Mouse (Mus musculus): ENCODE data around the gene Sun5. TPM values are rescaled to one million over a fixed set of nuclear protein-coding genes. Genes with fewer than 3 reads are reported as not detected.

The Sun5 gene
- total and polyA plus RNA-seq, 3 experiments, result 0.30 TPM; not detected in 2

DNA sequence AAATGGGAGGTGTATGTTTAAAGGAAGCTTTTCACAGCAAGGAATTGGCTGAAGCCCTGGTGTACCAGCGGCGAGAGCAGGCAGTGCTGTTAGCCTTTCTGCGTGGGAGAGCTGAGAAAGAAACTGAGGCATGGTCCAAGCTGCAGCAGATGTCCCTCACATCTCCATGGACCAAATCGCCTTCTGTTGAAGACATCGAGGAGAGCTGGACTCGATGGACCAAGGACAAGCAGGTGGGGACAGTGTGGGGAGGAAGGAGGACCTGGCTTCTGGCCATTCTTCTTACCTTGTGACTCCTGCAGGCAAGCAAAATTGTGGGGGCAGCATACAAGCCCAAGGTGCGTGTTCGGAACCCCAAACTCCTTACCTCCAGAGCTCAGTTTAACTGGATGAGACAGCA lies 28.0 kb downstream of the Sun5 start:
- no peak for DNase-seq (ENCODE audit: extremely low read depth)
- TF ChIP-seq POLR2A (IDR thresholded peaks at IDR 0.05; ENCODE audit: low read depth, low read length) (no peak), RCOR1 (conservative IDR thresholded peaks at IDR 0.05; ENCODE audit: low read depth, low read length) (no peak), POLR2AphosphoS2 (IDR thresholded peaks at IDR 0.05; ENCODE audit: low read depth, low read length) (no peak), MAX (IDR thresholded peaks at IDR 0.05; ENCODE audit: low read length) (no peak), JUND (conservative IDR thresholded peaks at IDR 0.05; ENCODE audit: low read depth, low read length) (no peak), IRF4 (IDR thresholded peaks at IDR 0.05; ENCODE audit: low read depth, low read length) (no peak), EP300 (IDR thresholded peaks at IDR 0.05; ENCODE audit: low read length) (no peak), ELF1 (IDR thresholded peaks at IDR 0.05; ENCODE audit: low read depth, low read length) (no peak), JUN (IDR thresholded peaks at IDR 0.05; ENCODE audit: insufficient read depth, low read depth, low read length) (no peak), ZMIZ1 (IDR thresholded peaks at IDR 0.05; ENCODE audit: low read depth, low read length) (no peak), ZNF384 (IDR thresholded peaks at IDR 0.05; ENCODE audit: low read depth, low read length) (no peak), PAX5 (IDR thresholded peaks at IDR 0.05; ENCODE audit: low read length) (no peak), ZKSCAN1 (IDR thresholded peaks at IDR 0.05; ENCODE audit: borderline replicate concordance, low read depth, low read length) (no peak), TCF12 (IDR thresholded peaks at IDR 0.05; ENCODE audit: low read depth, low read length) (no peak), USF1 (IDR thresholded peaks at IDR 0.05; ENCODE audit: low read depth, low read length) (no peak), E2F4 (IDR thresholded peaks at IDR 0.05; ENCODE audit: insufficient replicate concordance, low read depth, low read length) (no peak), SMC3 (IDR thresholded peaks at IDR 0.05; ENCODE audit: low read depth, low read length) (no peak)
- in situ Hi-C loops (cut with MboI; ENCODE audit: low pct_ligation_motif_present, low pct_unique_long_range_greater_than_20kb, low sequenced_read_pairs), result no loop called here
- Histone ChIP-seq H3K36me3 (replicated peaks in 1 of 2; ENCODE audit: control insufficient read depth in 1 of 2, insufficient read depth in 1 of 2, low read length in 1 of 2) (no peaks in the 10 kb centered on the region), H3K27ac (ENCODE audit: insufficient read depth, low read depth) (no peak overlapping the region), H3K4me1 (ENCODE audit: control insufficient read depth in 1 of 2, insufficient read depth in 2 of 2) (no peaks in the 10 kb centered on the region), H3K4me2 (ENCODE audit: insufficient read depth, low read depth, poor library complexity, severe bottlenecking) (no peak overlapping the region), H3K4me3 (replicated peaks in 1 of 3; ENCODE audit: low read depth in 2 of 3, low read length in 2 of 3, poor library complexity in 1 of 3) (no peak overlapping the region), H3K9me3 (replicated peaks; ENCODE audit: low read length) (no peaks in the 10 kb centered on the region), H3K27me3 (replicated peaks) (peaks cover 74% of the 10 kb centered on the region), H3K9ac (ENCODE audit: insufficient read depth, low read depth) (no peak overlapping the region), H3K79me2 (replicated peaks; ENCODE audit: control insufficient read depth, extremely low read depth, insufficient read depth, poor library complexity, severe bottlenecking) (no peaks in the 10 kb centered on the region)
- dilution Hi-C loops (cut with MboI; ENCODE audit: extremely low pct_ligation_motif_present, extremely low pct_unique_long_range_greater_than_20kb, low sequenced_read_pairs), result no loop called here

DNA sequence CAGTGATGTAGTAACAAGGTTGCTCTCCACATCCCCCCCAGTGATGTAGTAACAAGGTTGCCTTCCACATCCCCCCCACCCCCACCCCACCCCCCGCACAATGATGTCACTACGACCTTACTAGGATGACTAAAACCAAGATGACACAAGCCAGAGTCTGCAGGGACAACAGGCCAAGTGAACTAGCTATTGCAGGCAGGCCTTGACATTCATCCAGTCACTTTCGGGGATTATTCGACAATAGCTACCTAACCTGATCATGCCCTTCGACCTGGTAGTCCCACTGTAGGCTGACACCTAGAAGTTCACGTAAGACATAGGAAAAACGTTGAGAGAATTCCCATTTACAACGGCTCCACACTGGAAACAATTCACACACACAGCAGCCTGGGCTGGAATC lies 37.6 kb downstream of the Sun5 start:
- Histone ChIP-seq H3K4me2 (ENCODE audit: insufficient read depth, low read depth, poor library complexity, severe bottlenecking) (no peak overlapping the region), H3K27me3 (replicated peaks) (peaks cover 62% of the 10 kb centered on the region), H3K9me3 (replicated peaks; ENCODE audit: low read length) (no peaks in the 10 kb centered on the region), H3K27ac (ENCODE audit: insufficient read depth, low read depth) (no peak overlapping the region), H3K79me2 (replicated peaks; ENCODE audit: control insufficient read depth, extremely low read depth, insufficient read depth, poor library complexity, severe bottlenecking) (no peaks in the 10 kb centered on the region), H3K9ac (ENCODE audit: insufficient read depth, low read depth) (no peak overlapping the region), H3K36me3 (replicated peaks in 1 of 2; ENCODE audit: control insufficient read depth in 1 of 2, insufficient read depth in 1 of 2, low read length in 1 of 2) (no peaks in the 10 kb centered on the region), H3K4me3 (replicated peaks in 1 of 3; ENCODE audit: low read depth in 2 of 3, low read length in 2 of 3, poor library complexity in 1 of 3) (no peak overlapping the region), H3K4me1 (ENCODE audit: control insufficient read depth in 1 of 2, insufficient read depth in 2 of 2) (peaks cover 0 to 3% of the 10 kb centered on the region in 2 experiments; a peak in 1 of 4 replicates)
- dilution Hi-C loops (cut with MboI; ENCODE audit: extremely low pct_ligation_motif_present, extremely low pct_unique_long_range_greater_than_20kb, low sequenced_read_pairs), result no loop called here
- DNase-seq (ENCODE audit: extremely low read depth), result no peak
- TF ChIP-seq TCF12 (IDR thresholded peaks at IDR 0.05; ENCODE audit: low read depth, low read length) (no peak), TBP (conservative IDR thresholded peaks at IDR 0.05; ENCODE audit: low read depth, low read length) (no peak), ETS1 (conservative IDR thresholded peaks at IDR 0.05; ENCODE audit: low read depth, low read length) (no peak), NELFE (IDR thresholded peaks at IDR 0.05; ENCODE audit: low read depth, low read length) (no peak), RAD21 (IDR thresholded peaks at IDR 0.05; ENCODE audit: low read depth, low read length) (no peak), ZKSCAN1 (IDR thresholded peaks at IDR 0.05; ENCODE audit: borderline replicate concordance, low read depth, low read length) (no peak), IRF4 (IDR thresholded peaks at IDR 0.05; ENCODE audit: low read depth, low read length) (no peak), USF1 (IDR thresholded peaks at IDR 0.05; ENCODE audit: low read depth, low read length) (no peak), KAT2A (IDR thresholded peaks at IDR 0.05; ENCODE audit: insufficient replicate concordance, low read length) (no peak), CTCF (conservative IDR thresholded peaks at IDR 0.05 in 1 of 2, IDR thresholded peaks at IDR 0.05 in 1 of 2; ENCODE audit: low read depth in 2 of 2, low read length in 2 of 2) (no peak), CHD1 (IDR thresholded peaks at IDR 0.05; ENCODE audit: low read depth, low read length) (no peak)
- in situ Hi-C loops (cut with MboI; ENCODE audit: low pct_ligation_motif_present, low pct_unique_long_range_greater_than_20kb, low sequenced_read_pairs), result no loop called here
